Mouse (Mus musculus): ENCODE results near the gene Etnk1. TPM values are rescaled to one million over a fixed set of nuclear protein-coding genes. Genes with fewer than 3 reads are reported as not detected.
"Not testable (repeated sequence)": the region's sequence is repeated elsewhere in the genome, so short reads cannot be mapped to it uniquely, and the experiment has no call there.

Gene Etnk1
- total RNA-seq, 2 experiments from 2014 or later = 23.1 to 26.1 TPM

- intact Hi-C loops (cut with DNase I) = no loop called here
- no peak for DNase-seq (ENCODE audit: low spot score)
Measured at GRCm38 (mm10) chr6:143148868-143149267, 18.2 kb upstream of the Etnk1 start.

GRCm38 (mm10) chr6:143149766-143150291, 17.2 kb upstream of the Etnk1 start:
- intact Hi-C loops (cut with DNase I) = no loop called here

GRCm38 (mm10) chr6:143151081-143151995, 15.7 kb upstream of the Etnk1 start:
- DNase-seq (ENCODE audit: low spot score); intact Hi-C loops (cut with DNase I): not testable (repeated sequence)

More at GRCm38 (mm10) chr6:143149766-143150291, 17.2 kb upstream of the Etnk1 start:
- no peak for DNase-seq (ENCODE audit: low spot score)

GRCm38 (mm10) chr6:143152321-143152827, 14.6 kb upstream of the Etnk1 start:
- DNase-seq (ENCODE audit: low spot score) = no peak
- intact Hi-C loops (cut with DNase I) = no loop called here

GRCm38 (mm10) chr6:143153160-143153559, 13.9 kb upstream of the Etnk1 start:
- no peak for DNase-seq (ENCODE audit: low spot score)
- intact Hi-C loops (cut with DNase I) = no loop called here

GRCm38 (mm10) chr6:143153751-143154494, 13.1 kb upstream of the Etnk1 start:
- intact Hi-C loops (cut with DNase I) = no loop called here
- DNase-seq (ENCODE audit: low spot score) = no peak

GRCm38 (mm10) chr6:143154885-143155284, 12.1 kb upstream of the Etnk1 start:
- no peak for DNase-seq (ENCODE audit: low spot score)
- intact Hi-C loops (cut with DNase I) = no loop called here

- intact Hi-C loops (cut with DNase I) = no loop called here
- no peak for DNase-seq (ENCODE audit: low spot score)
Measured at GRCm38 (mm10) chr6:143155996-143156395, 11.0 kb upstream of the Etnk1 start.

GRCm38 (mm10) chr6:143156684-143157083, 10.3 kb upstream of the Etnk1 start:
- intact Hi-C loops (cut with DNase I) = no loop called here
- DNase-seq (ENCODE audit: low spot score) = no peak

GRCm38 (mm10) chr6:143157401-143157800, 9.6 kb upstream of the Etnk1 start:
- no peak for DNase-seq (ENCODE audit: low spot score)
- intact Hi-C loops (cut with DNase I) = no loop called here

- intact Hi-C loops (cut with DNase I) = no loop called here
- DNase-seq (ENCODE audit: low spot score) = no peak
Measured at GRCm38 (mm10) chr6:143160572-143161231, 6.3 kb upstream of the Etnk1 start.

GRCm38 (mm10) chr6:143162161-143162877, 4.7 kb upstream of the Etnk1 start:
- intact Hi-C loops (cut with DNase I) = no loop called here
- no peak for DNase-seq (ENCODE audit: low spot score)

GRCm38 (mm10) chr6:143163956-143164905, 2.8 kb upstream of the Etnk1 start:
- intact Hi-C loops (cut with DNase I) = no loop called here
- DNase-seq (ENCODE audit: low spot score) = no peak

- intact Hi-C loops (cut with DNase I) = no loop called here
- DNase-seq (ENCODE audit: low spot score) = no peak
Measured at GRCm38 (mm10) chr6:143164906-143165255, 2.1 kb upstream of the Etnk1 start.

- no peak for DNase-seq (ENCODE audit: low spot score)
- intact Hi-C loops (cut with DNase I) = loop anchor here (2.0 kb wide), 1 partner anchor 67 kb away; no protein-coding TSS in a partner anchor
Measured at GRCm38 (mm10) chr6:143165404-143166257, 1.4 kb upstream of the Etnk1 start.

GRCm38 (mm10) chr6:143167409-143167919, 443 bp downstream of the Etnk1 start:
- DNase-seq (ENCODE audit: low spot score) = no peak

More at GRCm38 (mm10) chr6:143167409-143167919, 443 bp downstream of the Etnk1 start:
- intact Hi-C loops (cut with DNase I) = loop anchor here (2.0 kb wide), 1 partner anchor 69 kb away; no protein-coding TSS in a partner anchor

Measured in heart, postnatal 25 days (tissue).